Mouse (Mus musculus): ENCODE measurements around the gene Lrp6. TPM values are rescaled to one million over a fixed set of nuclear protein-coding genes. Genes with fewer than 3 reads are reported as not detected.

Lrp6 gene
- polyA plus RNA-seq, 1 experiment from 2014 or later = 37.5 TPM

DNA sequence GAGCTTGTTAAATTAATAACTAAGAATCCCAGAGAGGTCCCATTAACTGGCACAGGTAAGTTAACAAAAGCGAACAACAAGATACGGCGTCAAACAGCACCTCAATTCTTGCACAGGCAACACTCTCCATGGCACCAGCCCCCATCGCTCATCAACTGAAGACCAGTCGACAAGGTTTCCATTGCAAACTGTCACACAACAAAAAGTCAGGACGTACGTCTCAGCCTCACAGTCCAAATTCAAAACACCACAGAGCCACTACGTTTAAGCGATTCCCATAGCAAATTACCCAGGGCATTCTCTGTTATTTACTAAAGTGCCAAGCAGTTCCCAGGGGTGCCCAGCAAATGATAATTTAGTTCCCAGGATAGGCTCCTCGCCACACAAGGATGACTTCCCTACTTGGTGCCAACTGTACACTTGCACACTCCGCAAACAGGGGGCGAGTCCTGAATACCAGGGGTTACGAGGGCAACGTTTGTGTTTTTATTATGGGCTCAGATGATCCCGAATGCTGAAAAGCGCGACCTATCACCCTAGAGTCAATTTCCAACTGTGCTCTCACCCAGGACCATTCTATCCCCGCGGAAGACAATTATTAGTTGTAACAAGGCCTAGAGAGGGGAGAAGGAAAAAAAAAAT, 1.0 kb downstream of the Lrp6 start:
- Histone ChIP-seq H3K4me2 (peak overlapping the region; percentile 65), H3K4me3 (replicated peaks) (peak overlapping the region; percentile 90), H3K9me3 (replicated peaks) (no peaks in the 10 kb centered on the region), H3K9ac (peak overlapping the region; percentile 98), H3K27ac (peak overlapping the region; percentile 98), H3K4me1 (peaks cover 31% of the 10 kb centered on the region), H3K36me3 (no peaks in the 10 kb centered on the region), H3K27me3 (no peaks in the 10 kb centered on the region)
- under 1% methylated on average over 19 of the region's 19 CpGs for WGBS
- no peak for ATAC-seq (replicated peaks; ENCODE audit: low FRiP score)

DNA sequence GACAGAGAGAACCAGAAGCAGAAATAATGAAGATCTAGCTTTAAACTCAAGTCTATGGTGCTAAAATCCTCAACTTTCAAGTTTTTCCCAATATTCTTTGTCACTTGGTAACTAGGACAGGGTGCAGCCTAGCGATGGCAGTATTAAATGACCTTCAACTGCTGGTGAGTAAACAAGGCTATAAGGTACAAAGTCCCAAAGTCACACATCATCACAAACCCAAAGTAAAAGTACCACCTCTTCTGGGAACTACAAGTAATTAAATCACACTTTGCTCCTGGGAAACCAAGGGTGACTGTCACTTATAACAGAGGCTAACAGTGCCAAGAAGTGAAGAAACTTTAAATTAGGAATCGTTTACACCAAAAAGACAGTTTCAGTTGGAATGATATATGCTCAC, 2.2 kb downstream of the Lrp6 start:
- H3K4me1 ChIP-seq = peaks cover 36% of the 10 kb centered on the region
- no peak for ATAC-seq (replicated peaks; ENCODE audit: low FRiP score)
- H3K4me3 ChIP-seq (replicated peaks) = peak overlapping the region; percentile 90
- H3K9me3 ChIP-seq (replicated peaks) = no peaks in the 10 kb centered on the region
- WGBS = 8% methylated on average over 2 of the region's 2 CpGs
- peak overlapping the region; percentile 65 for H3K4me2 ChIP-seq
- H3K27me3 ChIP-seq = no peaks in the 10 kb centered on the region
- 0 out of 2 replicates have a peak overlapping the region, but pooled peaks have one; percentile 0 for H3K27ac ChIP-seq
- H3K36me3 ChIP-seq = no peaks in the 10 kb centered on the region
- no peak overlapping the region for H3K9ac ChIP-seq

DNA sequence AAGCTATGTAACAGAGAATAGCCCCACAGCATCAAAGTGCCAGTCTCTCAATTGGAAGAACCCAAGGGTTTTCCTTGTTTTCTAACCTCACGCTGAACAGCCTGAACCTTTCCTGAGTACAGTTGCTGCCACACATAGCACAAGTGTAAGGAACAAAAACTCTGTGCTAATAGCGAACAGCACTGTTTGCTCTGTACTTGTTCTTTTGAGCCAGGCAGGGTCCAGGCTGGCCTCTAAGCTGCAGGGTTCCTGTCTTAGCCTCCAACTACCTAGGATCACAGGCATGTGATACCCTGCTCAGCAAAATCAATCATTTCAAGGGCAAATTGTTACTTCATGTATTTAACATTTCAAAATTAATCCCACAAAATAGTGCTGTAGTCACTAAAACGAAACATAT, 7.1 kb downstream of the Lrp6 start:
- peaks cover 66% of the 10 kb centered on the region for H3K4me1 ChIP-seq
- no peak overlapping the region for H3K27ac ChIP-seq
- ATAC-seq (replicated peaks; ENCODE audit: low FRiP score) = no peak
- WGBS = 75% methylated on average over 3 of the region's 3 CpGs
- H3K4me3 ChIP-seq (replicated peaks) = no peak overlapping the region
- no peak overlapping the region for H3K9ac ChIP-seq
- H3K4me2 ChIP-seq = no peak overlapping the region
- H3K27me3 ChIP-seq = no peaks in the 10 kb centered on the region
- H3K9me3 ChIP-seq (replicated peaks) = no peaks in the 10 kb centered on the region
- no peaks in the 10 kb centered on the region for H3K36me3 ChIP-seq

DNA sequence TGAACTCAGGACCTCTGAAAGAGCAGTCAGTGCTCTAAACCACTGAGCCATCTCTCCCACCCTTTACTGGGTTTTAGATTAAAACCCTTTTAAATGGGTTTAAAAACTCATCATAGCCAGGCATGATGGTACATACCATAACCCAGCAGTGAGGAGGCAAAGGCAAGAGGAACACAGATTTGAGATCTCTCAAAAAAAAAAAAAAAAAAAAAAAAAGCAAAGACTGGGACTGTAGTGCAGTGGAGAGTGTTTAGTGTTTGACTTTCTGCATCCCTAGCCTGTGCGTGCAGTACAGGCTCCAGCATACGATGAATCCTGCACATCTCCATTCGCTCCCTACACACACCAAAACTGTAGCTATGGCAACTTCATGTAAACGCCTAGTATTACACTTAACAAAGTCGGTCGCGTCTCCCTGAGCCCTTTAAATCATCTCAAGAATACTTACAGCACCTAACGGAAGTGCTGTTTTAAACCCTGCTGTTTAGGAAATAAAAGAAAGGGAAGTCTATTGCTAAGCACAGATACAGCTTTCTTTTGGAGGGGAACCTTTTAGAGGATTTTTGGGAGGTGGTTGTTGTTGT, 8.1 kb downstream of the Lrp6 start:
- WGBS = 32% methylated on average over 8 of the region's 8 CpGs
- Histone ChIP-seq H3K4me2 (no peak overlapping the region), H3K4me1 (peaks cover 61% of the 10 kb centered on the region), H3K36me3 (no peaks in the 10 kb centered on the region), H3K9me3 (replicated peaks) (no peaks in the 10 kb centered on the region), H3K9ac (no peak overlapping the region), H3K27me3 (no peaks in the 10 kb centered on the region), H3K4me3 (replicated peaks) (no peak overlapping the region), H3K27ac (no peak overlapping the region)
- ATAC-seq (replicated peaks; ENCODE audit: low FRiP score) = 0 out of 2 replicates have a peak, but pooled peaks have one; percentile 43

DNA sequence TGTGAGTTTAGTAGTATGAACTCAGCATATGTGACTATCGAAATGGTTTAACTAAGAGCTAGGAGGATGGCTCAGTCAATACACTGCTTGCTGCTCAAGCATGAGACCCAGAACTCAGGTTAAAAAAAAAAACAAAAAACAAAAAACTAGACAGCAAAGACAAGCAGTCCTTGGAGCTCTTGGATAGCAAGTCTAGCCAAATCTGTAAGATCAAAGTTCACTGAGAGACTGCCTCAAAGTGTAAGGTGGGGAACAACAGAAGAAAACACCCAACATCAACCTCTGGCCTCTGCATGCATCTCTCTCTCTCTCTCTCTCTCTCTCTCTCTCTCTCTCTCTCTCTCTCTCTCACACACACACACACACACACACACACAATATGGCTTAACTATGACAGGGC, 9.7 kb downstream of the Lrp6 start:
- no peaks in the 10 kb centered on the region for H3K9me3 ChIP-seq (replicated peaks)
- no peak overlapping the region for H3K27ac ChIP-seq
- ATAC-seq (replicated peaks; ENCODE audit: low FRiP score) = no peak
- H3K27me3 ChIP-seq = no peaks in the 10 kb centered on the region
- H3K4me1 ChIP-seq = peaks cover 59% of the 10 kb centered on the region
- no peak overlapping the region for H3K4me3 ChIP-seq (replicated peaks)
- H3K9ac ChIP-seq = no peak overlapping the region
- H3K36me3 ChIP-seq = no peaks in the 10 kb centered on the region
- no peak overlapping the region for H3K4me2 ChIP-seq
- WGBS = 82% methylated on average over 1 of the region's 1 CpGs

DNA sequence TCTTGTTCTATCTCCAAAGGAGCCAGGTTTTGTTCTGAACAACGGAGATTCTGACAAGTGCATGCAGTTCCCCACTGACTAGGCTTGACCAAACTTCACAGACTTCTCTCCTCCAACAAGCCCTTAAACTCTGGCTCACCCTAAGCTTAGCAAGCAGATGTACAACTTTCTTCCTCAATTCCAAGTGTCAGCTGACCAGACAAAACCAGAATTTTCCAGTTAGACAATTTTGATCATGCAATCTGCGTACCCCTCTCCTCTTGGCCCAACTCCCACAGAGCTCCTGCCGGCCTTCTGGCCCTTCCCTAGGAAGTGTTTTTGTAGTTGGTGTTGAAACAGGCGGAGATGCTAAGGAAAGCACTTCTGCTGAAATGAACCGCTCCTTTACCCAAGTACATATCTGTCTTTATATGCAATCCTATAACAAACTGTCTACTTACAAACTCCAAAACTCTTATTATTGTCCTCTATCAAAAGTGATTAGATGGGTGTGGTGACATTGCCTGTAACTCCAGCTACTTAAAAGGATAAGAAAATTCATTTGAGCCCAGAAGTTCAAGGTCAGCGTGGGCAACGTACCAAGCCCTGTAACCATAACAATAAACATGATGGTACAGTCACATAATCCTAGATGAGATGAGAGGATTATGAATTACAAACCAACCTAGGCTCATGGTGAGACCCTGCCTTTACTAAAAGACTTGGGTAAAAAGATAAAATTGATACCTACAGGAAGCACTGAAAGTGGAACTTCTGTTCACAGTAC, 10.4 kb downstream of the Lrp6 start:
- Histone ChIP-seq H3K9me3 (replicated peaks) (no peaks in the 10 kb centered on the region), H3K4me2 (no peak overlapping the region), H3K27ac (no peak overlapping the region), H3K4me1 (peaks cover 53% of the 10 kb centered on the region), H3K4me3 (replicated peaks) (no peak overlapping the region), H3K27me3 (no peaks in the 10 kb centered on the region), H3K9ac (no peak overlapping the region), H3K36me3 (no peaks in the 10 kb centered on the region)
- ATAC-seq (replicated peaks; ENCODE audit: low FRiP score) = no peak
- 57% methylated on average over 7 of the region's 7 CpGs for WGBS

DNA sequence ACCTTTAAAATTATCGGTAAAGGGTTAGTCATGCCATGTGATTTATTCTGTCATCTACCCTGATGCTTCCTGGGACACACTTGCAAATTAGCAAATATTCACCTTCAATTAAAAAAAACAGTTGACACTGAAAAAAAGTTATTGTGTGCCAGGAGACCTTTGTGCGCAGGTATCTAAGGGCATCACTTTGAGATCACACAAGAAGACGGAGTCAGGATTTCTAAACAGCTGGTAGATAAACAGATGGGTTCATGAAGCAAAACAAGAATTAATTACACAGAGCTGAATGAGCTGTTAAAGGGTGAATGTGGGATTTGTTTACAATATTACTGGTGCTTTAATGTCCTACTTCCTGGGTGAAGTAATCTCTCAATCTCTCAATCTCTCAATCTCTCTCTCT, 11.6 kb downstream of the Lrp6 start:
- no peaks in the 10 kb centered on the region for H3K9me3 ChIP-seq (replicated peaks)
- ATAC-seq (replicated peaks; ENCODE audit: low FRiP score) = no peak
- no peak overlapping the region for H3K4me2 ChIP-seq
- 67% methylated on average over 3 of the region's 3 CpGs for whole genome bisulfite sequencing
- no peaks in the 10 kb centered on the region for H3K27me3 ChIP-seq
- no peak overlapping the region for H3K4me3 ChIP-seq (replicated peaks)
- H3K4me1 ChIP-seq = peaks cover 55% of the 10 kb centered on the region
- H3K27ac ChIP-seq = no peak overlapping the region
- no peaks in the 10 kb centered on the region for H3K36me3 ChIP-seq
- H3K9ac ChIP-seq = no peak overlapping the region

DNA sequence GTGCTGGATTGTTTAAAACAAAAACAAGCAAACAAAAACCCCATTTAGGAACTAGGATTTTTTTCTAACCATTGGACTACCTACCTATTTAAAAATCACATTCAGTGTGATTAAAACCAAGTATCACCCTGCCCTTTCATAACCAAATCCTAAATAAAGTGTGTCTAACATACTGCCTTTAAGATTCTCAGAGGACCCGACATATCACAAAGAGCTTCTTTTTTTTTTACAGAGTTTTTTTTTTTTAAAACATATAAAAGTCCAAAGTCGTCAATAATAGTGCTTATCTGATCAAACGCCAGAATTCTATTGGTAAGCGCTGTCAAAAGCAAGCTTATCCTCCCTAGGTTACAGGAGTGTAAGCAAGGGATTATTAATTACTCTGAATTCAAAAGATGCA, 12.5 kb downstream of the Lrp6 start:
- Histone ChIP-seq H3K36me3 (no peaks in the 10 kb centered on the region), H3K9me3 (replicated peaks) (no peaks in the 10 kb centered on the region), H3K27ac (no peak overlapping the region), H3K4me1 (peaks cover 49% of the 10 kb centered on the region), H3K4me3 (replicated peaks) (no peak overlapping the region), H3K27me3 (no peaks in the 10 kb centered on the region), H3K9ac (no peak overlapping the region), H3K4me2 (no peak overlapping the region)
- ATAC-seq (replicated peaks; ENCODE audit: low FRiP score) = no peak
- 48% methylated on average over 4 of the region's 4 CpGs for WGBS

DNA sequence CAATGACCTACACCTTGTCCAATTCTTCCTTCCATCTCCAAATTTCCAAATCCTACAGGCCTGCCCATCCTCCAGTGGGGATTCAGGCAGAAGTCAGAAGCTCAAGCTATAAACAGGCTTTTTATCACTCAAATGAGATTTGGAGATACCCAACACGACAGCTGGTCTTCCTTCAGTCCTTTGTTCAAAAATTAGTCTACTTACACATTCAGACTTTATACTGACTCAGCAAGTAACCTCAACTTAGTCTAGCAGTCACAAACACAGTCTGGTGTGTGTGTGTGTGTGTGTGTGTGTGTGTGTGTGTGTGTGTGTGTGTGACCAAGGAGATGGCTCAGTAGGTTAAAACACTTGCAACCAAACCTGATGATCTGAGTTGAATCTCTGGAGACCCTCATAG, 15.8 kb downstream of the Lrp6 start:
- 49% methylated on average over 1 of the region's 1 CpGs for WGBS
- H3K27me3 ChIP-seq = no peaks in the 10 kb centered on the region
- H3K27ac ChIP-seq = no peak overlapping the region
- no peak overlapping the region for H3K4me3 ChIP-seq (replicated peaks)
- H3K9ac ChIP-seq = no peak overlapping the region
- peaks cover 29% of the 10 kb centered on the region for H3K4me1 ChIP-seq
- H3K9me3 ChIP-seq (replicated peaks) = no peaks in the 10 kb centered on the region
- no peak overlapping the region for H3K4me2 ChIP-seq
- no peak for ATAC-seq (replicated peaks; ENCODE audit: low FRiP score)
- peaks cover 3% of the 10 kb centered on the region; the same call in 1 of the 2 replicates for H3K36me3 ChIP-seq

DNA sequence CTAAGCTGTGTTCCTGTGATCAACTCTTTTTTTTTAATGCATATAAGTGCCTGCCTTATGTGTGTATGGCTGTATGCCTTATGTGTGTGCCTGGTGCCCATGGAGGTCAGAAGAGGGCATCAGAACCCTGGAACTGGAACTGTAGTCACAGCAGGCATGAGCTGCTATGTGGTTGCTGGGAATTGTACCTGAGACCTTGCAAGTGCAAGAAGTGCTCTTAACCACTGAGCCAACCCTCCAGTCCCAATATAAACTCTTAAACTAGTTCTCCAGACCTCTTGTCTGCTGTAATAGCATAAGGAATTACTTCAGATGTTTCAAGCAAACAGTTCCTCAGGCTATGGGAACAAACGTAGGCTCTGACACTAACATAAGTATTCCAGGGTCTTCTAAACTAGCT, 16.4 kb downstream of the Lrp6 start:
- no peak for ATAC-seq (replicated peaks; ENCODE audit: low FRiP score)

DNA sequence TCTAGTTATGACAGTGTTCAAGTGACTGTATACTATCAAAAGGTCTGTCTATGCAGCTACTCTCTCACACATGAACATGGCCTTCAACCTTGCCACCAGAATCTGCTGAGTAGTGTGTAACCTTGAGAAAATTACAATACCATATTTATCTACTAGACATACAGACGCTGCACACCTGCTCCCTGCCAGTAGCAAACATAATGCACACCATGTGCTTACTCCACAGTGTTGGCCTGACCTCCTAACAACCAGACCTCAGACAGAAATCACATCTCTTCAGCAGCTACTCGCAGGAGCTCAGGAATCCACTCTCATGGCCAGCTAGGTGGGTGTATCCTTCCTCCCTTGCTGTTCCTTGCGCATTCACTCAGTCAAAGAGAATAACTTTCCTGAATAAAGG, 21.9 kb downstream of the Lrp6 start:
- Histone ChIP-seq H3K27me3 (no peaks in the 10 kb centered on the region), H3K27ac (0 out of 2 replicates have a peak overlapping the region, but pooled peaks have one; percentile 4), H3K4me3 (replicated peaks) (no peak overlapping the region), H3K4me2 (no peak overlapping the region), H3K36me3 (peaks cover 15% of the 10 kb centered on the region; the same call in 1 of the 2 replicates), H3K4me1 (peaks cover 21% of the 10 kb centered on the region), H3K9me3 (replicated peaks) (no peaks in the 10 kb centered on the region), H3K9ac (no peak overlapping the region)
- WGBS = 64% methylated on average over 3 of the region's 3 CpGs
- ATAC-seq (replicated peaks; ENCODE audit: low FRiP score) = no peak

More for the DNA sequence above, 16.4 kb downstream of the Lrp6 start:
- Histone ChIP-seq H3K9ac (no peak overlapping the region), H3K4me1 (peaks cover 28% of the 10 kb centered on the region), H3K4me3 (replicated peaks) (no peak overlapping the region), H3K36me3 (peaks cover 3% of the 10 kb centered on the region; the same call in 1 of the 2 replicates), H3K27ac (no peak overlapping the region), H3K9me3 (replicated peaks) (no peaks in the 10 kb centered on the region), H3K4me2 (no peak overlapping the region), H3K27me3 (no peaks in the 10 kb centered on the region)
- 86% methylated on average over 1 of the region's 1 CpGs for WGBS

DNA sequence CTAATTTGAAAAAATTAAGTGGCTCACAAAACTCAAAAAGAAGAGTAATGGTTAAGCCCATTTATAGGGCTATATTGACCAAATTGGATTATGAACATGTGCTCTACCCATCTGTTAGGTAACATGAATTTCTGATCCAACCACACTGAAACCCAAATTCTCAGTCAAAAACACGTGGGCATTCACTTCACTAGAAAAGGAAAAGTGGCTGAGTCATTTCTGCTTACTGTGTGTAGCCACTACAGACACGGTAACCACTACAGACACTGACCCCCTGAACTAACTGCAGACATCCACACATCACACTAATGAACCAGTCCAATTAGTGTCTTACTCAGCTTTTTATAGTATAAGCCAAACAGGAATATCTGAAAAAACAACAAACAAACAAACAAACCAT, 22.7 kb downstream of the Lrp6 start:
- 66% methylated on average over 2 of the region's 2 CpGs for WGBS
- ATAC-seq (replicated peaks; ENCODE audit: low FRiP score) = no peak
- Histone ChIP-seq H3K27ac (no peak overlapping the region), H3K4me3 (replicated peaks) (no peak overlapping the region), H3K9ac (no peak overlapping the region), H3K36me3 (peaks cover 17% of the 10 kb centered on the region; the same call in 1 of the 2 replicates), H3K27me3 (no peaks in the 10 kb centered on the region), H3K4me1 (peaks cover 22% of the 10 kb centered on the region), H3K9me3 (replicated peaks) (no peaks in the 10 kb centered on the region), H3K4me2 (no peak overlapping the region)

All from kidney, embryonic 15.5 days (tissue).